12 mouse cellular contexts compared by ENCODE assay signal in the genomic region with DNA sequence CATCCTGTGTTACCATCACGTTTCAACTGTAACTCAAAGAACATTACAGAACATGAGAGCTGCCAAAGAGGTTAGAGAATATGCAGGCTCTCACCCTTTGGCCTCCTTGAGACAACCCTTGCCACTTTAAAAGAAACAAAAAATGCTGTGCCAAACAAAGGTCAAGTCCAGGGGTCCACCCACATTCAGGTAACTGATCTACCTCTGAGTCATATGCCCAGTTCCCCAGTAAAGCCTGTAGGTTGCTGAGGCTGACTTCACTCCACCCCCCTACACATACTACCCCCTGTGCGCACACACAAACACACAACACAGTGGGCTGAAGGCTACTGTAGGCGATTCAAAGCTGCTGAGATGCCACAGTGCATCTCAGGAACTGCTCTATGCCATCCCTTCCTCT. TPM values are rescaled to one million over a fixed set of nuclear protein-coding genes. Genes with fewer than 3 reads are reported as not detected.
DNase-seq lines count a peak whose midpoint lies in the region; ATAC-seq and TF ChIP-seq lines count a peak whose summit lies in the region.
"Had no signal": no experiment of that assay in that cellular context is flagged by ENCODE, and none has a peak within 500 bp of the region (broad histone marks: within the 10 kb centered on the region; RNA-seq: fewer than 3 reads in every experiment).

No protein-coding gene starts in this region.

- no peak for TF ChIP-seq CTCF in MEL (IDR thresholded peaks at IDR 0.05 in 2 of 3, conservative IDR thresholded peaks at IDR 0.05 in 1 of 3; ENCODE audit: control insufficient read depth in 1 of 3, insufficient read depth in 1 of 3, low read depth in 2 of 3, low read length in 3 of 3, poor library complexity in 1 of 3, severe bottlenecking in 1 of 3)
- no peak for TF ChIP-seq CTCF in liver, postnatal 0 days (IDR thresholded peaks at IDR 0.05; ENCODE audit: low read depth)

- H3K4me2 ChIP-seq in heart, embryonic 11.5 days = peak overlapping the region; percentile 90
- H3K4me2 ChIP-seq in intestine, embryonic 15.5 days (replicated peaks) = peak overlapping the region; percentile 95
- peak overlapping the region; percentile 94 for H3K4me2 ChIP-seq in liver, postnatal 0 days (ENCODE audit: low read depth, low read length)

- peaks cover 48% of the 10 kb centered on the region for H3K36me3 ChIP-seq in heart, embryonic 11.5 days (ENCODE audit: control insufficient read depth, insufficient read depth, low read length)
- H3K36me3 ChIP-seq in MEL (ENCODE audit: control insufficient read depth in 1 of 2, insufficient read depth in 2 of 2, low read length in 2 of 2) = peaks cover 5 to 7% of the 10 kb centered on the region in 2 experiments
- peaks cover 64% of the 10 kb centered on the region for H3K36me3 ChIP-seq in intestine, embryonic 15.5 days
- H3K36me3 ChIP-seq in liver, postnatal 0 days (replicated peaks; ENCODE audit: insufficient read depth, low read length) = peaks cover 61% of the 10 kb centered on the region

- TF ChIP-seq EP300 in MEL (IDR thresholded peaks at IDR 0.05; ENCODE audit: low read depth in 1 of 2, low read length in 2 of 2) = no peak
- no peak for TF ChIP-seq EP300 in liver, postnatal 0 days (IDR thresholded peaks at IDR 0.05; ENCODE audit: low read depth)

- H3K9me3 ChIP-seq in heart, embryonic 11.5 days (replicated peaks; ENCODE audit: control insufficient read depth, low read length) = no peaks in the 10 kb centered on the region
- H3K9me3 ChIP-seq in MEL (replicated peaks; ENCODE audit: insufficient read depth, low read length) = no peaks in the 10 kb centered on the region
- H3K9me3 ChIP-seq in intestine, embryonic 15.5 days = no peaks in the 10 kb centered on the region
- no peaks in the 10 kb centered on the region for H3K9me3 ChIP-seq in liver, postnatal 0 days (ENCODE audit: low read length)

- ATAC-seq in heart, embryonic 11.5 days (replicated peaks; ENCODE audit: insufficient number of reproducible peaks, low FRiP score, low TSS enrichment) = no peak
- no peak for ATAC-seq in intestine, embryonic 15.5 days
- ATAC-seq in liver, postnatal 0 days = no peak

- peaks cover 31% of the 10 kb centered on the region for H3K79me2 ChIP-seq in MEL (ENCODE audit: control insufficient read depth, insufficient read depth, low read length, poor library complexity)

- peaks cover 9% of the 10 kb centered on the region for H3K4me1 ChIP-seq in heart, embryonic 11.5 days (ENCODE audit: control insufficient read depth, insufficient read depth, low read length)
- H3K4me1 ChIP-seq in MEL (ENCODE audit: control insufficient read depth in 1 of 2, insufficient read depth in 2 of 2, low read length in 2 of 2) = peaks cover 0 to 11% of the 10 kb centered on the region in 2 experiments; a peak in 3 of 4 replicates
- H3K4me1 ChIP-seq in intestine, embryonic 15.5 days (replicated peaks) = peaks cover 14% of the 10 kb centered on the region
- H3K4me1 ChIP-seq in liver, postnatal 0 days (ENCODE audit: insufficient read depth) = peaks cover 13% of the 10 kb centered on the region

- 83% methylated on average over 3 of the region's 3 CpGs for WGBS in heart, embryonic 11.5 days (ENCODE audit: insufficient replicate concordance)
- 84% methylated on average over 3 of the region's 3 CpGs for WGBS in intestine, embryonic 15.5 days
- WGBS in liver, postnatal 0 days (ENCODE audit: insufficient replicate concordance) = 74% methylated on average over 3 of the region's 3 CpGs

- H3K4me3 ChIP-seq in heart, embryonic 11.5 days (ENCODE audit: low read depth, low read length) = no peak overlapping the region
- H3K4me3 ChIP-seq in MEL (ENCODE audit: control insufficient read depth in 1 of 2, insufficient read depth in 1 of 2, low read depth in 2 of 2, low read length in 2 of 2) = no peak overlapping the region; a peak in 1 of 4 replicates
- no peak overlapping the region for H3K4me3 ChIP-seq in intestine, embryonic 15.5 days (replicated peaks)
- 0 out of 2 replicates have a peak overlapping the region, but pooled peaks have one; percentile 92 for H3K4me3 ChIP-seq in liver, postnatal 0 days (ENCODE audit: low read depth, low read length)

- no peak for TF ChIP-seq POLR2A in MEL (IDR thresholded peaks at IDR 0.05; ENCODE audit: control insufficient read depth in 1 of 2, insufficient read depth in 1 of 2, low read depth in 1 of 2, low read length in 2 of 2, poor library complexity in 1 of 2)

- TF ChIP-seq RAD21 in MEL (IDR thresholded peaks at IDR 0.05; ENCODE audit: low read depth, low read length) = no peak

- H3K9ac ChIP-seq in heart, embryonic 11.5 days (ENCODE audit: low read depth, low read length) = no peak overlapping the region
- H3K9ac ChIP-seq in MEL (ENCODE audit: control insufficient read depth, low read depth, low read length, poor library complexity, severe bottlenecking) = peak overlapping the region; percentile 26; the same call in 1 of the 2 replicates
- peak overlapping the region; percentile 97; the same call in 1 of the 2 replicates for H3K9ac ChIP-seq in intestine, embryonic 15.5 days
- peak overlapping the region; percentile 30 for H3K9ac ChIP-seq in liver, postnatal 0 days (replicated peaks)

- intact Hi-C loops in heart, postnatal 10 days (cut with DNase I) = no loop called here
- intact Hi-C loops in left cerebral cortex, postnatal 10 days (cut with DNase I) = loop anchor here (10.0 kb wide), 1 partner anchor 233 kb away; no protein-coding TSS in a partner anchor

- H3K27ac ChIP-seq in heart, embryonic 11.5 days (ENCODE audit: low read depth, low read length) = no peak overlapping the region
- H3K27ac ChIP-seq in MEL (ENCODE audit: control insufficient read depth, low read depth, low read length) = no peak overlapping the region
- H3K27ac ChIP-seq in intestine, embryonic 15.5 days = no peak overlapping the region
- no peak overlapping the region for H3K27ac ChIP-seq in liver, postnatal 0 days (ENCODE audit: low read depth)

- no peaks in the 10 kb centered on the region for H3K27me3 ChIP-seq in heart, embryonic 11.5 days (ENCODE audit: control insufficient read depth, insufficient read depth, low read length)
- no peaks in the 10 kb centered on the region for H3K27me3 ChIP-seq in MEL (ENCODE audit: control insufficient read depth in 1 of 2, insufficient read depth in 2 of 2, low read length in 2 of 2)
- no peaks in the 10 kb centered on the region for H3K27me3 ChIP-seq in intestine, embryonic 15.5 days (replicated peaks)
- H3K27me3 ChIP-seq in liver, postnatal 0 days (ENCODE audit: insufficient read depth, low read length) = no peaks in the 10 kb centered on the region

- DNase-seq in heart, postnatal 10 days = no peak
- DNase-seq in MEL (ENCODE audit: low read depth, low spot score) = no peak
- DNase-seq in liver, postnatal 0 days = no peak
- no peak for DNase-seq in left cerebral cortex, postnatal 10 days (ENCODE audit: extremely low spot score in 1 of 2, low spot score in 2 of 2)
- DNase-seq in embryo, embryonic 11 days = no peak
- DNase-seq in layer of hippocampus, adult 8-10 months (ENCODE audit: low spot score in 2 of 2) = no peak
- DNase-seq: adrenal gland, postnatal 25 days; B cell, adult 2 months; gastrocnemius, postnatal 14 days; lung, postnatal 36 days had no signal

RNA-seq across cellular contexts. Expression of a gene that starts 1.4 kb away (rescaled TPM):
- 87.4 and 89.1 TPM in 2 replicates for polyA plus RNA-seq in heart, embryonic 11.5 days (2014; fragmentation: Nextera tagmentation; extraction: Ambion mirVana)
- total RNA-seq in heart, postnatal 10 days (2021) = 10 to 100 TPM; 58.5 to 58.8 TPM
- 51.7 and 63.6 TPM in 2 replicates for total RNA-seq in MEL (2012; rRNA removed)
- 10 to 100 TPM in 1 of 2 experiments, not detected in 1; 71.1 TPM for polyA plus RNA-seq in MEL (2012; ENCODE audit: insufficient read depth in 1 of 2, insufficient read length in 2 of 2, low read depth in 1 of 2, low replicate concordance in 2 of 2, missing spikeins in 1 of 2)
- polyA plus RNA-seq in intestine, embryonic 15.5 days (2015; fragmentation: Nextera tagmentation; extraction: Ambion mirVana) = 88.2 and 90.6 TPM in 2 replicates
- 28.0 and 29.0 TPM in 2 replicates for polyA plus RNA-seq in liver, postnatal 0 days (2015; fragmentation: Nextera tagmentation; extraction: Ambion mirVana)
- total RNA-seq in left cerebral cortex, postnatal 10 days (2021) = 100 to 1,000 TPM; 187 to 190 TPM
- total RNA-seq in layer of hippocampus, adult 8-10 months (2022) = 100 to 1,000 TPM; 125 to 165 (median 148) TPM

RNA-seq across cellular contexts. Expression of a gene that starts 1.4 kb away (rescaled TPM):
- polyA plus RNA-seq in heart, embryonic 11.5 days (2014; fragmentation: Nextera tagmentation; extraction: Ambion mirVana) = 112 and 134 TPM in 2 replicates
- total RNA-seq in heart, postnatal 10 days (2021) = 100 to 1,000 TPM; 116 to 130 TPM
- total RNA-seq in MEL (2012; rRNA removed) = 87.6 and 96.5 TPM in 2 replicates
- polyA plus RNA-seq in MEL (2012; ENCODE audit: insufficient read depth in 1 of 2, insufficient read length in 2 of 2, low read depth in 1 of 2, low replicate concordance in 2 of 2, missing spikeins in 1 of 2) = 100 to 1,000 TPM in 1 of 2 experiments, 10 to 100 TPM in 1; 46.4 to 166 TPM
- polyA plus RNA-seq in intestine, embryonic 15.5 days (2015; fragmentation: Nextera tagmentation; extraction: Ambion mirVana) = 101 and 105 TPM in 2 replicates
- 38.8 and 41.3 TPM in 2 replicates for polyA plus RNA-seq in liver, postnatal 0 days (2015; fragmentation: Nextera tagmentation; extraction: Ambion mirVana)
- total RNA-seq in left cerebral cortex, postnatal 10 days (2021) = 100 to 1,000 TPM; 126 to 129 TPM
- 10 to 100 TPM; 87.2 to 97.4 (median 91.3) TPM for total RNA-seq in layer of hippocampus, adult 8-10 months (2022)

RNA-seq across cellular contexts. Expression of a gene that starts 7.3 kb away (rescaled TPM):
- polyA plus RNA-seq in heart, embryonic 11.5 days (2014; fragmentation: Nextera tagmentation; extraction: Ambion mirVana) = 16.8 and 18.2 TPM in 2 replicates
- 10 to 100 TPM; 13.0 to 15.5 TPM for total RNA-seq in heart, postnatal 10 days (2021)
- 40.3 and 49.3 TPM in 2 replicates for total RNA-seq in MEL (2012; rRNA removed)
- polyA plus RNA-seq in MEL (2012; ENCODE audit: insufficient read depth in 1 of 2, insufficient read length in 2 of 2, low read depth in 1 of 2, low replicate concordance in 2 of 2, missing spikeins in 1 of 2) = 10 to 100 TPM in 1 of 2 experiments, not detected in 1; 57.6 TPM
- 19.7 and 25.2 TPM in 2 replicates for polyA plus RNA-seq in intestine, embryonic 15.5 days (2015; fragmentation: Nextera tagmentation; extraction: Ambion mirVana)
- polyA plus RNA-seq in liver, postnatal 0 days (2015; fragmentation: Nextera tagmentation; extraction: Ambion mirVana) = 5.0 and 5.5 TPM in 2 replicates
- 10 to 100 TPM; 78.8 to 80.9 TPM for total RNA-seq in left cerebral cortex, postnatal 10 days (2021)
- total RNA-seq in layer of hippocampus, adult 8-10 months (2022) = 10 to 100 TPM; 72.9 to 86.2 (median 82.1) TPM

RNA-seq across cellular contexts. Expression of a gene that starts 21.3 kb away (rescaled TPM):
- polyA plus RNA-seq in heart, embryonic 11.5 days (2014; fragmentation: Nextera tagmentation; extraction: Ambion mirVana) = 14.1 and 14.2 TPM in 2 replicates
- total RNA-seq in heart, postnatal 10 days (2021) = 10 to 100 TPM; 15.3 to 17.1 TPM
- 9.6 and 11.2 TPM in 2 replicates for total RNA-seq in MEL (2012; rRNA removed)
- 10 to 100 TPM in 1 of 2 experiments, not detected in 1; 17.5 TPM for polyA plus RNA-seq in MEL (2012; ENCODE audit: insufficient read depth in 1 of 2, insufficient read length in 2 of 2, low read depth in 1 of 2, low replicate concordance in 2 of 2, missing spikeins in 1 of 2)
- 14.6 and 17.1 TPM in 2 replicates for polyA plus RNA-seq in intestine, embryonic 15.5 days (2015; fragmentation: Nextera tagmentation; extraction: Ambion mirVana)
- 3.3 and 3.4 TPM in 2 replicates for polyA plus RNA-seq in liver, postnatal 0 days (2015; fragmentation: Nextera tagmentation; extraction: Ambion mirVana)
- 10 to 100 TPM; 17.3 to 19.6 TPM for total RNA-seq in left cerebral cortex, postnatal 10 days (2021)
- 10 to 100 TPM; 23.9 to 27.9 (median 25.8) TPM for total RNA-seq in layer of hippocampus, adult 8-10 months (2022)

RNA-seq across cellular contexts. Expression of a gene that starts 27.0 kb away (rescaled TPM):
- polyA plus RNA-seq in heart, embryonic 11.5 days (2014; fragmentation: Nextera tagmentation; extraction: Ambion mirVana) = 0.38 and 0.59 TPM in 2 replicates
- 1 to 10 TPM; 1.2 to 1.3 TPM for total RNA-seq in heart, postnatal 10 days (2021)
- 0.16 and 0.35 TPM in 2 replicates for total RNA-seq in MEL (2012; rRNA removed)
- polyA plus RNA-seq in MEL (2012; ENCODE audit: insufficient read depth in 1 of 2, insufficient read length in 2 of 2, low read depth in 1 of 2, low replicate concordance in 2 of 2, missing spikeins in 1 of 2) = under 1 TPM in 1 of 2 experiments, not detected in 1; 0.72 TPM
- 0.79 and 0.91 TPM in 2 replicates for polyA plus RNA-seq in intestine, embryonic 15.5 days (2015; fragmentation: Nextera tagmentation; extraction: Ambion mirVana)
- polyA plus RNA-seq in liver, postnatal 0 days (2015; fragmentation: Nextera tagmentation; extraction: Ambion mirVana) = 2.1 and 2.2 TPM in 2 replicates
- 1 to 10 TPM; 2.1 to 2.9 TPM for total RNA-seq in left cerebral cortex, postnatal 10 days (2021)
- total RNA-seq in layer of hippocampus, adult 8-10 months (2022) = 1 to 10 TPM; 1.6 to 6.1 (median 4.1) TPM
